In the genomic region with DNA sequence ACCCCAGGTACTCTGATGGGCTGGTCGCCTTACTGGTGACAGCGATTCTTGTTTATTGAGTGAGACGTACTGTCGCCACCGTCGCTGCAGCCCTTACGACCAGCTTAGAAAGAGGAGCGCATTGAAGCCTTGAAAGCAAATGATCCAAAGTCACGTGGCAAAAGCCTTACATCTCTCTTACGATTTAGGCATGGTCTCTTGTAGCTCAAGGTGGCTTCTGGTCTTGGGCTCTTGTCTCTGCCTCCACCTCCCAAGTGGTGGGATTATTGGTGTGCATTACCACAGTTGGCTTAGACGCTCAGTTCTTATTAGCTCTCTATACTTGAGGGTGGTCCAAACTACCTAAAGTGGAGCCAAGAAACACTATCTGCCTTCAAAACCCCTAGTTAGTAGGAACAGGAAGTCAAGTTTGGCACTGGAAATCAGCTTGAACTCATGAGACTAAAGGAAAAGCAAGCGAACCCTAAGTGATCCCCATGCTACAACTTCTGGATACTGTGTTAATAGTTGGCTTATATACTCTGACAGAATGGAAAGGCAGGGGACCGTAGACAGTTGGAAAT, we compare ENCODE assay signal across 8 mouse cellular contexts. TPM values are rescaled to one million over a fixed set of nuclear protein-coding genes. Genes with fewer than 3 reads are reported as not detected.
DNase-seq lines count a peak whose midpoint lies in the region; ATAC-seq and TF ChIP-seq lines count a peak whose summit lies in the region.

No protein-coding gene starts in this region.

- H3K27ac ChIP-seq in heart, adult 2 months = peak overlapping the region; percentile 78
- peak overlapping the region; percentile 91 for H3K27ac ChIP-seq in forebrain, embryonic 10.5 days
- peak overlapping the region; percentile 71; the same call in 1 of the 2 replicates for H3K27ac ChIP-seq in liver, embryonic 12.5 days

- peak overlapping the region; percentile 80 for H3K9ac ChIP-seq in heart, adult 2 months (ENCODE audit: low read depth, low read length)
- peak overlapping the region; percentile 88 for H3K9ac ChIP-seq in liver, embryonic 12.5 days

- WGBS in heart, adult 2 months = 7% methylated on average over 13 of the region's 13 CpGs
- 11% methylated on average over 13 of the region's 13 CpGs for WGBS in forebrain, embryonic 10.5 days
- 6% methylated on average over 13 of the region's 13 CpGs for WGBS in liver, embryonic 12.5 days (ENCODE audit: insufficient replicate concordance)

- H3K79me2 ChIP-seq in heart, adult 2 months (replicated peaks; ENCODE audit: control insufficient read depth, insufficient read depth, low read length) = no peaks in the 10 kb centered on the region; the same call in 1 of the 2 replicates

- no peaks in the 10 kb centered on the region for H3K9me3 ChIP-seq in forebrain, embryonic 10.5 days
- H3K9me3 ChIP-seq in liver, embryonic 12.5 days (replicated peaks) = no peaks in the 10 kb centered on the region

- TF ChIP-seq POLR2A in heart, adult 2 months (IDR thresholded peaks at IDR 0.05; ENCODE audit: insufficient read depth, low read depth, low read length) = no peak

- no peaks in the 10 kb centered on the region; the same call in 1 of the 2 replicates for H3K36me3 ChIP-seq in heart, adult 2 months (ENCODE audit: control insufficient read depth, insufficient read depth, low read length)
- H3K36me3 ChIP-seq in forebrain, embryonic 10.5 days (replicated peaks) = peaks cover 64% of the 10 kb centered on the region
- peaks cover 35% of the 10 kb centered on the region for H3K36me3 ChIP-seq in liver, embryonic 12.5 days

- intact Hi-C loops in heart, adult 2 months (cut with DNase I) = loop anchor here (5.0 kb wide), 1 partner anchor 157 kb away; no protein-coding TSS in a partner anchor

- peaks cover 5% of the 10 kb centered on the region for H3K4me1 ChIP-seq in heart, adult 2 months (ENCODE audit: control insufficient read depth, insufficient read depth, low read length)
- H3K4me1 ChIP-seq in forebrain, embryonic 10.5 days = peaks cover 18% of the 10 kb centered on the region
- H3K4me1 ChIP-seq in liver, embryonic 12.5 days = peaks cover 23% of the 10 kb centered on the region

- TF ChIP-seq EP300 in heart, adult 2 months (IDR thresholded peaks at IDR 0.05; ENCODE audit: insufficient read depth, low read depth, low read length) = no peak

- peak overlapping the region; percentile 83 for H3K4me3 ChIP-seq in heart, adult 2 months
- peak overlapping the region; percentile 90 for H3K4me3 ChIP-seq in forebrain, embryonic 10.5 days
- peak overlapping the region; percentile 92 for H3K4me3 ChIP-seq in liver, embryonic 12.5 days

- TF ChIP-seq CTCF in heart, adult 2 months (IDR thresholded peaks at IDR 0.05) = no peak

- ATAC-seq in liver, embryonic 12.5 days = no peak
- no peak for ATAC-seq in granulocyte monocyte progenitor cell, adult 5-6 weeks (replicated peaks; ENCODE audit: poor library complexity, severe bottlenecking)

- no peaks in the 10 kb centered on the region for H3K27me3 ChIP-seq in heart, adult 2 months (ENCODE audit: control insufficient read depth, insufficient read depth, low read length)
- H3K27me3 ChIP-seq in forebrain, embryonic 10.5 days (ENCODE audit: poor library complexity, severe bottlenecking) = no peaks in the 10 kb centered on the region
- peaks cover 22% of the 10 kb centered on the region; the same call in 1 of the 2 replicates for H3K27me3 ChIP-seq in liver, embryonic 12.5 days (replicated peaks)

- no peak for DNase-seq in heart, adult 2 months
- no peak for DNase-seq in heart, postnatal 4 days
- peak; percentile 33 for DNase-seq in A20 (ENCODE audit: low read depth, low spot score)
- no peak for DNase-seq in forebrain, embryonic 10.5 days (ENCODE audit: extremely low spot score, low spot score)
- no peak for DNase-seq in left cerebral cortex, adult 8-10 months (ENCODE audit: low spot score in 2 of 2)
- DNase-seq in adrenal gland, postnatal 4 days (ENCODE audit: low spot score in 2 of 2) = no peak

- H3K4me2 ChIP-seq in liver, embryonic 12.5 days = peak overlapping the region; percentile 87

RNA-seq across cellular contexts. Expression of a gene that starts 0.7 kb away (rescaled TPM):
- total RNA-seq in heart, adult 2 months (2021) = 10 to 100 TPM; 27.5 to 28.6 TPM
- 18.5 and 18.6 TPM in 2 replicates for polyA plus RNA-seq in heart, adult 2 months (2012; rRNA removed)
- 10 to 100 TPM; 50.4 to 51.1 TPM for total RNA-seq in heart, postnatal 4 days (2021)
- 110 and 111 TPM in 2 replicates for polyA plus RNA-seq in forebrain, embryonic 10.5 days (2016; fragmentation: Nextera tagmentation; extraction: Ambion mirVana)
- polyA plus RNA-seq in liver, embryonic 12.5 days (2016; fragmentation: Nextera tagmentation; extraction: Ambion mirVana) = 67.8 and 70.7 TPM in 2 replicates
- 10 to 100 TPM; 50.5 to 74.7 (median 65.5) TPM for total RNA-seq in left cerebral cortex, adult 8-10 months (2022)
- total RNA-seq in adrenal gland, postnatal 4 days (2021) = 10 to 100 TPM; 71.1 to 86.6 TPM
- 91.0 and 145 TPM in 2 replicates for total RNA-seq in granulocyte monocyte progenitor cell, adult 5-6 weeks (2014; fragmentation: Nextera tagmentation)
- total RNA-seq in granulocyte monocyte progenitor cell, adult 5-6 weeks (2017) = 52.2 and 55.5 TPM in 2 replicates

RNA-seq across cellular contexts. Expression of a gene that starts 25.0 kb away (rescaled TPM):
- total RNA-seq in heart, adult 2 months (2021) = 1 to 10 TPM; 2.4 to 2.7 TPM
- 4.2 and 4.6 TPM in 2 replicates for polyA plus RNA-seq in heart, adult 2 months (2012; rRNA removed)
- 10 to 100 TPM; 21.1 to 24.0 TPM for total RNA-seq in heart, postnatal 4 days (2021)
- polyA plus RNA-seq in forebrain, embryonic 10.5 days (2016; fragmentation: Nextera tagmentation; extraction: Ambion mirVana) = 84.7 and 85.6 TPM in 2 replicates
- polyA plus RNA-seq in liver, embryonic 12.5 days (2016; fragmentation: Nextera tagmentation; extraction: Ambion mirVana) = 5.1 and 5.2 TPM in 2 replicates
- total RNA-seq in left cerebral cortex, adult 8-10 months (2022) = 1 to 10 TPM; 8.2 to 9.7 (median 9.2) TPM
- 10 to 100 TPM; 31.2 to 49.5 TPM for total RNA-seq in adrenal gland, postnatal 4 days (2021)
- not detected in 2 replicates for total RNA-seq in granulocyte monocyte progenitor cell, adult 5-6 weeks (2014; fragmentation: Nextera tagmentation)
- 0.30 TPM in 1 of 2 replicates, not detected in the other for total RNA-seq in granulocyte monocyte progenitor cell, adult 5-6 weeks (2017)
